Comparison of ENCODE assay signal across 8 mouse cellular contexts in the genomic region with DNA sequence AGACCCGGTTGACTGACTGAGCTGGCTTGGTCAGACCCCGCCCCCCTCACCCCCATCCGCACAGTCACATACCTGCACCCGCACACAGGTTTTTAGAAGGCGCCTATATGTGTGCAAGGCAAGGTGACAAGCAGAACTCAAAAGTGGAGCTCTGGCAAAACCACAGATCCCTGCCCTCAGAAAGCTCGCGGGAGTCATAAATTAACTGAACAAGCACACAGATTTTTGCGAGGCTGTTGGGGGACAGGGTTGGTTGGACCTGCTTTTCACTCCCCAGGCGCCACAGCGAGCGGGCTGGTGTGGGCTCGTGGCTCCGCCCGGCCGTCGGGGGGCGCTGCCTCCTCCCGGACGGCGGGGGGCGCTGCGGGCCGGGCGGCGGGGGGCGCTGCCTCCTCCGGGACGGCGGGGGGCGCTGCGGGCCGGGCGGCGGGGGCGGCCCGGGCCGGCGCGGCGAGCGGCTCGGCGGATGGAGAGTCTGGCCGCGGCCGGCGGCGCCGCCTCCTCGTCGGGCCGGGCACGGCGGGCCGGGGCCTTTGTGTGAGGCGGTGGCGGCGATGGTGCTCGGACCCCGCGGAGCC. TPM values are rescaled to one million over a fixed set of nuclear protein-coding genes. Genes with fewer than 3 reads are reported as not detected.
A peak's percentile ranks its signal among the peaks of the same experiment; 100 is the strongest.
DNase-seq lines count a peak whose midpoint lies in the region; ATAC-seq and TF ChIP-seq lines count a peak whose summit lies in the region.

A gene (plus strand): TSS at position 456 of the 578 bp plus-strand sequence.

- no peaks in the 10 kb centered on the region for H3K27me3 ChIP-seq in forebrain, embryonic 14.5 days (replicated peaks; ENCODE audit: control insufficient read depth, insufficient read depth, low read length)
- H3K27me3 ChIP-seq in lung, embryonic 15.5 days, result no peaks in the 10 kb centered on the region

- peaks cover 9% of the 10 kb centered on the region for H3K4me1 ChIP-seq in forebrain, embryonic 14.5 days (ENCODE audit: control insufficient read depth, insufficient read depth, low read length)
- H3K4me1 ChIP-seq in lung, embryonic 15.5 days, result peaks cover 14% of the 10 kb centered on the region

- H3K36me3 ChIP-seq in forebrain, embryonic 14.5 days (ENCODE audit: control insufficient read depth, insufficient read depth, low read length), result peaks cover 30% of the 10 kb centered on the region
- peaks cover 29% of the 10 kb centered on the region for H3K36me3 ChIP-seq in lung, embryonic 15.5 days

- peak within 1 kb of the TSS; percentile 96 for H3K9ac ChIP-seq in forebrain, embryonic 14.5 days (ENCODE audit: low read length)
- H3K9ac ChIP-seq in lung, embryonic 15.5 days, result peak within 1 kb of the TSS; percentile 96

- WGBS in forebrain, embryonic 14.5 days, result 3% methylated on average over 18 of the region's 61 CpGs
- WGBS in lung, embryonic 15.5 days, result under 1% methylated on average over 42 of the region's 61 CpGs

- intact Hi-C loops in heart, postnatal 36 days (cut with DNase I), result loop anchor here (2.0 to 5.0 kb wide), 3 partner anchors 96 to 268 kb away; a partner anchor contains a TSS

- peak within 1 kb of the TSS; percentile 79 for H3K27ac ChIP-seq in forebrain, embryonic 14.5 days (ENCODE audit: low read depth, low read length)
- peak within 1 kb of the TSS; percentile 77 for H3K27ac ChIP-seq in layer of hippocampus, adult 2 months
- H3K27ac ChIP-seq in lung, embryonic 15.5 days, result peak within 1 kb of the TSS; percentile 79

- DNase-seq in ES-CJ7 (ENCODE audit: low read depth, low spot score), result peak; percentile 70
- DNase-seq in cerebellum, adult 11 months, result peak; percentile 66
- DNase-seq in forebrain, embryonic 14.5 days (ENCODE audit: low spot score), result peak; percentile 73
- peak; percentile 86 to 88 for DNase-seq in heart, postnatal 36 days
- peak; percentile 49 to 81 for DNase-seq in layer of hippocampus, adult 2 months (ENCODE audit: low spot score in 2 of 2)
- peak; percentile 70 for DNase-seq in ovary, adult 18-20 months (ENCODE audit: low spot score)
- DNase-seq in thymus, postnatal 0 days (ENCODE audit: low spot score), result peak; percentile 79

- H3K9me3 ChIP-seq in forebrain, embryonic 14.5 days (replicated peaks; ENCODE audit: control insufficient read depth, low read length), result no peaks in the 10 kb centered on the region
- H3K9me3 ChIP-seq in lung, embryonic 15.5 days, result no peaks in the 10 kb centered on the region

- ATAC-seq in forebrain, embryonic 14.5 days, result peak; percentile 91
- peak; percentile 85 for ATAC-seq in lung, embryonic 15.5 days (ENCODE audit: borderline replicate concordance, extremely low read depth, low FRiP score, low TSS enrichment)

- TF ChIP-seq CTCF in layer of hippocampus, adult 2 months (conservative IDR thresholded peaks at IDR 0.05), result peak; percentile 75

- H3K4me3 ChIP-seq in forebrain, embryonic 14.5 days (ENCODE audit: low read depth, low read length), result peak within 1 kb of the TSS; percentile 85
- peak within 1 kb of the TSS; percentile 80 for H3K4me3 ChIP-seq in layer of hippocampus, adult 2 months
- peak within 1 kb of the TSS; percentile 92 for H3K4me3 ChIP-seq in lung, embryonic 15.5 days

- peak within 1 kb of the TSS; percentile 68 for H3K4me2 ChIP-seq in forebrain, embryonic 14.5 days (ENCODE audit: low read length)
- peak within 1 kb of the TSS; percentile 58 for H3K4me2 ChIP-seq in lung, embryonic 15.5 days

RNA-seq across cellular contexts. Expression of the gene that starts here (rescaled TPM):
- 4.5 and 5.0 TPM in 2 replicates for polyA plus RNA-seq in forebrain, embryonic 14.5 days (2014; fragmentation: Nextera tagmentation; extraction: Ambion mirVana)
- total RNA-seq in heart, postnatal 36 days (2021), result 1 to 10 TPM; 6.8 to 7.8 TPM
- 10 to 100 TPM; 10.5 to 11.5 TPM for total RNA-seq in layer of hippocampus, adult 2 months (2021)
- polyA plus RNA-seq in lung, embryonic 15.5 days (2015; fragmentation: Nextera tagmentation; extraction: Ambion mirVana), result 2.9 and 3.1 TPM in 2 replicates
- polyA plus RNA-seq in thymus, postnatal 0 days (2015; fragmentation: Nextera tagmentation; extraction: Ambion mirVana), result 1.3 and 1.7 TPM in 2 replicates

Comparison
In these comparisons a context has a peak if more than half of its experiments do, and no peak if none do; other contexts are left out.
1. Peak in every context shown above with its lines: DNase-seq, ATAC-seq, H3K4me3 ChIP-seq and H3K27ac ChIP-seq.